In genomic region chr15:80158001-80158706, GRCm38 (mm10) we compare ENCODE assay signal across 12 mouse cellular contexts. TPM values are rescaled to one million over a fixed set of nuclear protein-coding genes. Genes with fewer than 3 reads are reported as not detected.
DNase-seq lines count a peak whose midpoint lies in the region; ATAC-seq and TF ChIP-seq lines count a peak whose summit lies in the region.
"Had no signal": no experiment of that assay in that cellular context is flagged by ENCODE, and none has a peak within 500 bp of the region (broad histone marks: within the 10 kb centered on the region; RNA-seq: fewer than 3 reads in every experiment).

No protein-coding gene starts in this region.

- H3K27ac ChIP-seq in kidney, embryonic 15.5 days: peak overlapping the region; percentile 92
- H3K27ac ChIP-seq in midbrain, postnatal 0 days (ENCODE audit: low read depth, low read length): 0 out of 2 replicates have a peak overlapping the region, but pooled peaks have one; percentile 26
- H3K27ac ChIP-seq in midbrain, embryonic 16.5 days (ENCODE audit: low read length): no peak overlapping the region
- peak overlapping the region; percentile 96 for H3K27ac ChIP-seq in stomach, embryonic 16.5 days (ENCODE audit: low read length)

- no peaks in the 10 kb centered on the region for H3K9me3 ChIP-seq in kidney, embryonic 15.5 days (replicated peaks)
- no peaks in the 10 kb centered on the region for H3K9me3 ChIP-seq in midbrain, postnatal 0 days (ENCODE audit: low read length)
- H3K9me3 ChIP-seq in midbrain, embryonic 16.5 days (replicated peaks; ENCODE audit: control insufficient read depth, low read length, poor library complexity, severe bottlenecking): no peaks in the 10 kb centered on the region
- no peaks in the 10 kb centered on the region for H3K9me3 ChIP-seq in stomach, embryonic 16.5 days (replicated peaks; ENCODE audit: control insufficient read depth, low read length)

- no peak overlapping the region for H3K4me3 ChIP-seq in kidney, embryonic 15.5 days (replicated peaks)
- no peak overlapping the region for H3K4me3 ChIP-seq in midbrain, postnatal 0 days (ENCODE audit: low read depth, low read length)
- H3K4me3 ChIP-seq in midbrain, embryonic 16.5 days (ENCODE audit: low read depth, low read length): no peak overlapping the region
- no peak overlapping the region for H3K4me3 ChIP-seq in stomach, embryonic 16.5 days (replicated peaks; ENCODE audit: low read length)

- ATAC-seq in kidney, embryonic 15.5 days (replicated peaks; ENCODE audit: low FRiP score): no peak
- ATAC-seq in midbrain, postnatal 0 days (ENCODE audit: low FRiP score): no peak
- no peak for ATAC-seq in midbrain, embryonic 16.5 days
- no peak for ATAC-seq in stomach, embryonic 16.5 days (ENCODE audit: insufficient read depth, low FRiP score)
- ATAC-seq: forebrain, embryonic 14.5 days had no signal

- H3K4me2 ChIP-seq in kidney, embryonic 15.5 days: no peak overlapping the region
- no peak overlapping the region for H3K4me2 ChIP-seq in midbrain, postnatal 0 days (ENCODE audit: low read depth, low read length, poor library complexity, severe bottlenecking)
- H3K4me2 ChIP-seq in midbrain, embryonic 16.5 days (ENCODE audit: low read length): no peak overlapping the region
- no peak overlapping the region for H3K4me2 ChIP-seq in stomach, embryonic 16.5 days (ENCODE audit: low read depth, low read length)

- TF ChIP-seq CTCF in midbrain, postnatal 0 days (IDR thresholded peaks at IDR 0.05): no peak

- H3K9ac ChIP-seq in kidney, embryonic 15.5 days: no peak overlapping the region
- peak overlapping the region; percentile 24; the same call in 1 of the 2 replicates for H3K9ac ChIP-seq in midbrain, postnatal 0 days (replicated peaks; ENCODE audit: low read length, poor library complexity, severe bottlenecking)
- H3K9ac ChIP-seq in midbrain, embryonic 16.5 days (ENCODE audit: low read depth, low read length): no peak overlapping the region
- H3K9ac ChIP-seq in stomach, embryonic 16.5 days (ENCODE audit: low read length): peak overlapping the region; percentile 56; the same call in 1 of the 2 replicates

- H3K4me1 ChIP-seq in kidney, embryonic 15.5 days: peaks cover 44% of the 10 kb centered on the region
- H3K4me1 ChIP-seq in midbrain, postnatal 0 days (ENCODE audit: insufficient read depth, low read length): no peaks in the 10 kb centered on the region
- H3K4me1 ChIP-seq in midbrain, embryonic 16.5 days (ENCODE audit: control insufficient read depth, insufficient read depth, low read length): no peaks in the 10 kb centered on the region
- H3K4me1 ChIP-seq in stomach, embryonic 16.5 days (ENCODE audit: control insufficient read depth, insufficient read depth, low read length): peaks cover 27% of the 10 kb centered on the region

- 49% methylated on average over 5 of the region's 5 CpGs for WGBS in kidney, embryonic 15.5 days
- 80% methylated on average over 5 of the region's 5 CpGs for WGBS in midbrain, postnatal 0 days
- WGBS in midbrain, embryonic 16.5 days: 83% methylated on average over 5 of the region's 5 CpGs
- 62% methylated on average over 5 of the region's 5 CpGs for WGBS in stomach, embryonic 16.5 days

- H3K36me3 ChIP-seq in kidney, embryonic 15.5 days: peaks cover 90% of the 10 kb centered on the region
- H3K36me3 ChIP-seq in midbrain, postnatal 0 days (ENCODE audit: insufficient read depth, low read length): peaks cover 77% of the 10 kb centered on the region
- H3K36me3 ChIP-seq in midbrain, embryonic 16.5 days (ENCODE audit: control insufficient read depth, insufficient read depth, low read length): peaks cover 33% of the 10 kb centered on the region
- peaks cover 20% of the 10 kb centered on the region; the same call in 1 of the 2 replicates for H3K36me3 ChIP-seq in stomach, embryonic 16.5 days (ENCODE audit: control insufficient read depth, insufficient read depth, low read length)

- peak; percentile 27 for DNase-seq in cerebellum, adult 11-12 months
- DNase-seq in cerebellum, adult 9-10 months: no peak
- no peak for DNase-seq in kidney, adult 18-20 months
- DNase-seq in midbrain, postnatal 0 days (ENCODE audit: low spot score): no peak
- no peak for DNase-seq in right cerebral cortex, postnatal 4 days
- DNase-seq: cerebellum, adult 18-20 months; lung, postnatal 36 days; spleen, adult 18-20 months had no signal

- no peaks in the 10 kb centered on the region for H3K27me3 ChIP-seq in kidney, embryonic 15.5 days
- H3K27me3 ChIP-seq in midbrain, postnatal 0 days (ENCODE audit: insufficient read depth, low read length): no peaks in the 10 kb centered on the region
- no peaks in the 10 kb centered on the region for H3K27me3 ChIP-seq in midbrain, embryonic 16.5 days (ENCODE audit: control insufficient read depth, insufficient read depth, low read depth, low read length)
- no peaks in the 10 kb centered on the region for H3K27me3 ChIP-seq in stomach, embryonic 16.5 days (ENCODE audit: control insufficient read depth, insufficient read depth, low read length)

RNA-seq across cellular contexts. Expression of gene Mgat3, which starts 15.4 kb away (rescaled TPM):
- polyA plus RNA-seq in kidney, embryonic 15.5 days (2015; fragmentation: Nextera tagmentation; extraction: Ambion mirVana): 6.4 and 7.3 TPM in 2 replicates
- 101 and 103 TPM in 2 replicates for total RNA-seq in midbrain, postnatal 0 days (2014; rRNA removed)
- 13.3 and 14.4 TPM in 2 replicates for polyA plus RNA-seq in midbrain, postnatal 0 days (2015; fragmentation: Nextera tagmentation; extraction: Ambion mirVana)
- 14.1 and 15.2 TPM in 2 replicates for polyA plus RNA-seq in midbrain, embryonic 16.5 days (2015; fragmentation: Nextera tagmentation; extraction: Ambion mirVana)
- 8.7 and 10.5 TPM in 2 replicates for polyA plus RNA-seq in stomach, embryonic 16.5 days (2015; fragmentation: Nextera tagmentation; extraction: Ambion mirVana)

RNA-seq across cellular contexts. Expression of gene Tab1, which starts 25.2 kb away (rescaled TPM):
- 34.6 and 39.1 TPM in 2 replicates for polyA plus RNA-seq in kidney, embryonic 15.5 days (2015; fragmentation: Nextera tagmentation; extraction: Ambion mirVana)
- total RNA-seq in midbrain, postnatal 0 days (2014; rRNA removed): 43.5 and 58.5 TPM in 2 replicates
- polyA plus RNA-seq in midbrain, postnatal 0 days (2015; fragmentation: Nextera tagmentation; extraction: Ambion mirVana): 23.6 and 27.9 TPM in 2 replicates
- 35.9 and 38.3 TPM in 2 replicates for polyA plus RNA-seq in midbrain, embryonic 16.5 days (2015; fragmentation: Nextera tagmentation; extraction: Ambion mirVana)
- 29.3 and 35.6 TPM in 2 replicates for polyA plus RNA-seq in stomach, embryonic 16.5 days (2015; fragmentation: Nextera tagmentation; extraction: Ambion mirVana)

Comparison
In these comparisons a context has a peak if more than half of its experiments do, and no peak if none do; other contexts are left out.
1. H3K9ac ChIP-seq: peak in midbrain, postnatal 0 days (single experiment) and stomach, embryonic 16.5 days (single experiment); none in kidney, embryonic 15.5 days (single experiment) and midbrain, embryonic 16.5 days (single experiment).